Mouse (Mus musculus): ENCODE results near the gene Ksr1. TPM values are rescaled to one million over a fixed set of nuclear protein-coding genes. Genes with fewer than 3 reads are reported as not detected.
"Not testable (repeated sequence)": the region's sequence is repeated elsewhere in the genome, so short reads cannot be mapped to it uniquely, and the experiment has no call there.

The Ksr1 gene
- polyA plus RNA-seq, 1 experiment, result 14.5 TPM

GRCm38 (mm10) chr11:79005578-79006394 lies 140.4 kb downstream of the Ksr1 start:
- 0 out of 2 replicates have a peak overlapping the region, but pooled peaks have one; percentile 5 for H3K27ac ChIP-seq (ENCODE audit: insufficient read depth, low read length)
- H3K4me1 ChIP-seq (ENCODE audit: control insufficient read depth, insufficient read depth, insufficient read length), result peaks cover 20% of the 10 kb centered on the region
- 50% methylated on average over 14 of the region's 14 CpGs for WGBS
- DNase-seq (ENCODE audit: low read depth in 1 of 2, low spot score in 2 of 2), result peak in 1 of 2 experiments; percentile 2
- H3K36me3 ChIP-seq (ENCODE audit: control insufficient read depth, insufficient read depth, low read length), result no peaks in the 10 kb centered on the region
- no peaks in the 10 kb centered on the region for H3K27me3 ChIP-seq (ENCODE audit: control insufficient read depth, insufficient read depth, low read length)
- no peak overlapping the region for H3K4me3 ChIP-seq (ENCODE audit: extremely low read depth, insufficient read depth, insufficient read length)
- TF ChIP-seq POLR2A (IDR thresholded peaks at IDR 0.05; ENCODE audit: low read depth, low read length) (no peak), CTCF (IDR thresholded peaks at IDR 0.05; ENCODE audit: extremely low read depth, insufficient read depth, insufficient read length, insufficient replicate concordance) (no peak)

- WGBS, result 44% methylated on average over 10 of the region's 10 CpGs
- no peaks in the 10 kb centered on the region for H3K36me3 ChIP-seq (ENCODE audit: control insufficient read depth, insufficient read depth, low read length)
- no peak overlapping the region for H3K27ac ChIP-seq (ENCODE audit: insufficient read depth, low read length)
- peaks cover 20% of the 10 kb centered on the region for H3K4me1 ChIP-seq (ENCODE audit: control insufficient read depth, insufficient read depth, insufficient read length)
- TF ChIP-seq POLR2A (IDR thresholded peaks at IDR 0.05; ENCODE audit: low read depth, low read length) (no peak), CTCF (IDR thresholded peaks at IDR 0.05; ENCODE audit: extremely low read depth, insufficient read depth, insufficient read length, insufficient replicate concordance) (no peak)
- no peaks in the 10 kb centered on the region for H3K27me3 ChIP-seq (ENCODE audit: control insufficient read depth, insufficient read depth, low read length)
- H3K4me3 ChIP-seq (ENCODE audit: extremely low read depth, insufficient read depth, insufficient read length), result no peak overlapping the region
- DNase-seq (ENCODE audit: low read depth in 1 of 2, low spot score in 2 of 2), result no peak
Observed at GRCm38 (mm10) chr11:79003769-79004638, 142.2 kb downstream of the Ksr1 start.

- WGBS, result 28% methylated on average over 11 of the region's 11 CpGs
Observed at GRCm38 (mm10) chr11:79003053-79003768, 143.0 kb downstream of the Ksr1 start.

GRCm38 (mm10) chr11:79002551-79002951 lies 143.7 kb downstream of the Ksr1 start:
- H3K4me3 ChIP-seq (ENCODE audit: extremely low read depth, insufficient read depth, insufficient read length), result no peak overlapping the region
- peaks cover 20% of the 10 kb centered on the region for H3K4me1 ChIP-seq (ENCODE audit: control insufficient read depth, insufficient read depth, insufficient read length)
- DNase-seq (ENCODE audit: low read depth in 1 of 2, low spot score in 2 of 2), result no peak
- H3K27me3 ChIP-seq (ENCODE audit: control insufficient read depth, insufficient read depth, low read length), result no peaks in the 10 kb centered on the region
- 42% methylated on average over 5 of the region's 5 CpGs for WGBS
- no peak overlapping the region for H3K27ac ChIP-seq (ENCODE audit: insufficient read depth, low read length)
- no peaks in the 10 kb centered on the region for H3K36me3 ChIP-seq (ENCODE audit: control insufficient read depth, insufficient read depth, low read length)
- TF ChIP-seq POLR2A (IDR thresholded peaks at IDR 0.05; ENCODE audit: low read depth, low read length), result no peak
- TF ChIP-seq CTCF (IDR thresholded peaks at IDR 0.05; ENCODE audit: extremely low read depth, insufficient read depth, insufficient read length, insufficient replicate concordance), result no peak

More at GRCm38 (mm10) chr11:79003053-79003768, 143.0 kb downstream of the Ksr1 start:
- peaks cover 20% of the 10 kb centered on the region for H3K4me1 ChIP-seq (ENCODE audit: control insufficient read depth, insufficient read depth, insufficient read length)
- TF ChIP-seq CTCF (IDR thresholded peaks at IDR 0.05; ENCODE audit: extremely low read depth, insufficient read depth, insufficient read length, insufficient replicate concordance) (no peak), POLR2A (IDR thresholded peaks at IDR 0.05; ENCODE audit: low read depth, low read length) (no peak)
- peak in 1 of 2 experiments; percentile 32 for DNase-seq (ENCODE audit: low read depth in 1 of 2, low spot score in 2 of 2)
- no peaks in the 10 kb centered on the region for H3K27me3 ChIP-seq (ENCODE audit: control insufficient read depth, insufficient read depth, low read length)
- H3K4me3 ChIP-seq (ENCODE audit: extremely low read depth, insufficient read depth, insufficient read length), result no peak overlapping the region
- H3K36me3 ChIP-seq (ENCODE audit: control insufficient read depth, insufficient read depth, low read length), result no peaks in the 10 kb centered on the region
- H3K27ac ChIP-seq (ENCODE audit: insufficient read depth, low read length), result no peak overlapping the region

GRCm38 (mm10) chr11:79001871-79002270 lies 144.3 kb downstream of the Ksr1 start:
- Histone ChIP-seq H3K36me3 (ENCODE audit: control insufficient read depth, insufficient read depth, low read length) (no peaks in the 10 kb centered on the region), H3K4me1 (ENCODE audit: control insufficient read depth, insufficient read depth, insufficient read length) (peaks cover 20% of the 10 kb centered on the region), H3K4me3 (ENCODE audit: extremely low read depth, insufficient read depth, insufficient read length) (no peak overlapping the region), H3K27me3 (ENCODE audit: control insufficient read depth, insufficient read depth, low read length) (no peaks in the 10 kb centered on the region), H3K27ac (ENCODE audit: insufficient read depth, low read length) (no peak overlapping the region)
- 81% methylated on average over 4 of the region's 4 CpGs for WGBS
- TF ChIP-seq CTCF (IDR thresholded peaks at IDR 0.05; ENCODE audit: extremely low read depth, insufficient read depth, insufficient read length, insufficient replicate concordance) (no peak), POLR2A (IDR thresholded peaks at IDR 0.05; ENCODE audit: low read depth, low read length) (no peak)
- DNase-seq (ENCODE audit: low read depth in 1 of 2, low spot score in 2 of 2), result no peak

GRCm38 (mm10) chr11:78999118-78999517 lies 147.1 kb downstream of the Ksr1 start:
- Histone ChIP-seq H3K27ac (ENCODE audit: insufficient read depth, low read length) (no peak overlapping the region), H3K4me1 (ENCODE audit: control insufficient read depth, insufficient read depth, insufficient read length) (peaks cover 12% of the 10 kb centered on the region), H3K36me3 (ENCODE audit: control insufficient read depth, insufficient read depth, low read length) (no peaks in the 10 kb centered on the region), H3K4me3 (ENCODE audit: extremely low read depth, insufficient read depth, insufficient read length) (no peak overlapping the region), H3K27me3 (ENCODE audit: control insufficient read depth, insufficient read depth, low read length) (no peaks in the 10 kb centered on the region)
- no peak for DNase-seq (ENCODE audit: low read depth in 1 of 2, low spot score in 2 of 2)
- TF ChIP-seq POLR2A (IDR thresholded peaks at IDR 0.05; ENCODE audit: low read depth, low read length), result no peak
- no peak for TF ChIP-seq CTCF (IDR thresholded peaks at IDR 0.05; ENCODE audit: extremely low read depth, insufficient read depth, insufficient read length, insufficient replicate concordance)
- WGBS, result 49% methylated on average over 6 of the region's 6 CpGs

- not testable (repeated sequence) for H3K27me3 ChIP-seq (ENCODE audit: control insufficient read depth, insufficient read depth, low read length); H3K27ac ChIP-seq (ENCODE audit: insufficient read depth, low read length); H3K4me1 ChIP-seq (ENCODE audit: control insufficient read depth, insufficient read depth, insufficient read length); H3K4me3 ChIP-seq (ENCODE audit: extremely low read depth, insufficient read depth, insufficient read length); DNase-seq (ENCODE audit: low read depth in 1 of 2, low spot score in 2 of 2); H3K36me3 ChIP-seq (ENCODE audit: control insufficient read depth, insufficient read depth, low read length)
- 90% methylated on average over 5 of the region's 5 CpGs for WGBS
Observed at GRCm38 (mm10) chr11:78990875-78991543, 155.2 kb downstream of the Ksr1 start.
